Mouse (Mus musculus): ENCODE measurements around the gene D17Wsu92e. TPM values are rescaled to one million over a fixed set of nuclear protein-coding genes. Genes with fewer than 3 reads are reported as not detected.

Gene D17Wsu92e
- total RNA-seq, 1 experiment = 68.4 TPM

- in situ Hi-C loops (cut with MboI; ENCODE audit: low sequenced_read_pairs in 2 of 2, unreplicated experiment in 2 of 2) = no loop called here
- no peak overlapping the region for H3K9ac ChIP-seq (ENCODE audit: insufficient read depth, low read depth, low read length, poor library complexity, severe bottlenecking)
- no peaks in the 10 kb centered on the region for H3K9me3 ChIP-seq (ENCODE audit: control insufficient read depth, insufficient read depth, low read depth, low read length)
- no peak overlapping the region for H3K27ac ChIP-seq (ENCODE audit: insufficient read depth, low read depth, low read length, poor library complexity, severe bottlenecking)
- no peak for DNase-seq (ENCODE audit: low read depth, low spot score)
- no peak for TF ChIP-seq MAFK (IDR thresholded peaks at IDR 0.05; ENCODE audit: insufficient read depth, low read depth, low read length)
- TF ChIP-seq HCFC1 (IDR thresholded peaks at IDR 0.05; ENCODE audit: borderline replicate concordance, insufficient read depth, low read length) = no peak
- no peak for TF ChIP-seq CHD2 (IDR thresholded peaks at IDR 0.05; ENCODE audit: low read depth, low read length)
- no peak for TF ChIP-seq ZC3H11A (IDR thresholded peaks at IDR 0.05; ENCODE audit: borderline replicate concordance, low read depth, low read length)
- no peak for TF ChIP-seq ZNF384 (IDR thresholded peaks at IDR 0.05; ENCODE audit: low read depth, low read length)
- no peaks in the 10 kb centered on the region for H3K36me3 ChIP-seq (ENCODE audit: control insufficient read depth, insufficient read depth, low read length, poor library complexity, severe bottlenecking)
- peak overlapping the region in 1 of 2 experiments; percentile 42; a peak in 2 of 4 replicates for H3K4me3 ChIP-seq (ENCODE audit: insufficient read depth in 1 of 2, low read depth in 1 of 2, low read length in 2 of 2, poor library complexity in 1 of 2, severe bottlenecking in 1 of 2)
- H3K4me1 ChIP-seq (ENCODE audit: control insufficient read depth in 2 of 2, insufficient read depth in 2 of 2, low read length in 2 of 2, poor library complexity in 1 of 2) = peaks cover 4 to 30% of the 10 kb centered on the region in 2 experiments; a peak in 3 of 4 replicates
Observed at GRCm38 (mm10) chr17:27705661-27706060, 114.8 kb downstream of the D17Wsu92e start.

GRCm38 (mm10) chr17:27703961-27704621 lies 116.4 kb downstream of the D17Wsu92e start:
- H3K4me1 ChIP-seq (ENCODE audit: control insufficient read depth in 2 of 2, insufficient read depth in 2 of 2, low read length in 2 of 2, poor library complexity in 1 of 2) = peaks cover 4 to 30% of the 10 kb centered on the region in 2 experiments; a peak in 3 of 4 replicates
- TF ChIP-seq HCFC1 (IDR thresholded peaks at IDR 0.05; ENCODE audit: borderline replicate concordance, insufficient read depth, low read length) (no peak), MAFK (IDR thresholded peaks at IDR 0.05; ENCODE audit: insufficient read depth, low read depth, low read length) (peak; percentile 80), ZC3H11A (IDR thresholded peaks at IDR 0.05; ENCODE audit: borderline replicate concordance, low read depth, low read length) (no peak), CHD2 (IDR thresholded peaks at IDR 0.05; ENCODE audit: low read depth, low read length) (peak; percentile 81)
- peak; percentile 96 for DNase-seq (ENCODE audit: low read depth, low spot score)
- H3K27ac ChIP-seq (ENCODE audit: insufficient read depth, low read depth, low read length, poor library complexity, severe bottlenecking) = peak overlapping the region; percentile 37; the same call in 1 of the 2 replicates
- in situ Hi-C loops (cut with MboI; ENCODE audit: low sequenced_read_pairs in 2 of 2, unreplicated experiment in 2 of 2) = no loop called here
- H3K9ac ChIP-seq (ENCODE audit: insufficient read depth, low read depth, low read length, poor library complexity, severe bottlenecking) = no peak overlapping the region
- 0 out of 4 replicates have a peak overlapping the region, but pooled peaks of 1 of the 2 experiments have one; percentile 37 for H3K4me3 ChIP-seq (ENCODE audit: insufficient read depth in 1 of 2, low read depth in 1 of 2, low read length in 2 of 2, poor library complexity in 1 of 2, severe bottlenecking in 1 of 2)
- no peaks in the 10 kb centered on the region for H3K36me3 ChIP-seq (ENCODE audit: control insufficient read depth, insufficient read depth, low read length, poor library complexity, severe bottlenecking)
- no peaks in the 10 kb centered on the region for H3K9me3 ChIP-seq (ENCODE audit: control insufficient read depth, insufficient read depth, low read depth, low read length)

GRCm38 (mm10) chr17:27702518-27702917 lies 117.9 kb downstream of the D17Wsu92e start:
- Histone ChIP-seq H3K27ac (ENCODE audit: insufficient read depth, low read depth, low read length, poor library complexity, severe bottlenecking) (no peak overlapping the region), H3K9me3 (ENCODE audit: control insufficient read depth, insufficient read depth, low read depth, low read length) (0 out of 2 replicates have a peak, but pooled peaks cover 1% of the 10 kb centered on the region), H3K4me1 (ENCODE audit: control insufficient read depth in 2 of 2, insufficient read depth in 2 of 2, low read length in 2 of 2, poor library complexity in 1 of 2) (peaks cover 4 to 21% of the 10 kb centered on the region in 2 experiments; a peak in 3 of 4 replicates), H3K4me3 (ENCODE audit: insufficient read depth in 1 of 2, low read depth in 1 of 2, low read length in 2 of 2, poor library complexity in 1 of 2, severe bottlenecking in 1 of 2) (peak overlapping the region; percentile 49 to 65), H3K9ac (ENCODE audit: insufficient read depth, low read depth, low read length, poor library complexity, severe bottlenecking) (peak overlapping the region; percentile 27; the same call in 1 of the 2 replicates), H3K36me3 (ENCODE audit: control insufficient read depth, insufficient read depth, low read length, poor library complexity, severe bottlenecking) (no peaks in the 10 kb centered on the region)
- TF ChIP-seq CHD2 (IDR thresholded peaks at IDR 0.05; ENCODE audit: low read depth, low read length) (no peak), ZNF384 (IDR thresholded peaks at IDR 0.05; ENCODE audit: low read depth, low read length) (no peak), MAFK (IDR thresholded peaks at IDR 0.05; ENCODE audit: insufficient read depth, low read depth, low read length) (no peak), ZC3H11A (IDR thresholded peaks at IDR 0.05; ENCODE audit: borderline replicate concordance, low read depth, low read length) (no peak), HCFC1 (IDR thresholded peaks at IDR 0.05; ENCODE audit: borderline replicate concordance, insufficient read depth, low read length) (no peak)
- DNase-seq (ENCODE audit: low read depth, low spot score) = no peak
- in situ Hi-C loops (cut with MboI; ENCODE audit: low sequenced_read_pairs in 2 of 2, unreplicated experiment in 2 of 2) = no loop called here

GRCm38 (mm10) chr17:27701856-27702255 lies 118.6 kb downstream of the D17Wsu92e start:
- Histone ChIP-seq H3K36me3 (ENCODE audit: control insufficient read depth, insufficient read depth, low read length, poor library complexity, severe bottlenecking) (no peaks in the 10 kb centered on the region), H3K9ac (ENCODE audit: insufficient read depth, low read depth, low read length, poor library complexity, severe bottlenecking) (no peak overlapping the region; the same call in 1 of the 2 replicates), H3K4me1 (ENCODE audit: control insufficient read depth in 2 of 2, insufficient read depth in 2 of 2, low read length in 2 of 2, poor library complexity in 1 of 2) (peaks cover 4 to 17% of the 10 kb centered on the region in 2 experiments; a peak in 3 of 4 replicates), H3K27ac (ENCODE audit: insufficient read depth, low read depth, low read length, poor library complexity, severe bottlenecking) (no peak overlapping the region), H3K4me3 (ENCODE audit: insufficient read depth in 1 of 2, low read depth in 1 of 2, low read length in 2 of 2, poor library complexity in 1 of 2, severe bottlenecking in 1 of 2) (no peak overlapping the region), H3K9me3 (ENCODE audit: control insufficient read depth, insufficient read depth, low read depth, low read length) (0 out of 2 replicates have a peak, but pooled peaks cover 2% of the 10 kb centered on the region)
- TF ChIP-seq ZC3H11A (IDR thresholded peaks at IDR 0.05; ENCODE audit: borderline replicate concordance, low read depth, low read length) (no peak), HCFC1 (IDR thresholded peaks at IDR 0.05; ENCODE audit: borderline replicate concordance, insufficient read depth, low read length) (no peak), MAFK (IDR thresholded peaks at IDR 0.05; ENCODE audit: insufficient read depth, low read depth, low read length) (no peak), CHD2 (IDR thresholded peaks at IDR 0.05; ENCODE audit: low read depth, low read length) (no peak), ZNF384 (IDR thresholded peaks at IDR 0.05; ENCODE audit: low read depth, low read length) (no peak)
- no peak for DNase-seq (ENCODE audit: low read depth, low spot score)
- in situ Hi-C loops (cut with MboI; ENCODE audit: low sequenced_read_pairs in 2 of 2, unreplicated experiment in 2 of 2) = no loop called here

Other genes with a start within 250 kb of the D17Wsu92e start
- 79.9 and 97.9 TPM in 2 replicates for gene Nudt3, start 197.2 kb downstream of the D17Wsu92e start, total RNA-seq (2012; rRNA removed)
- gene RPS10-NUDT3, start 185.4 kb downstream of the D17Wsu92e start, total RNA-seq (2012; rRNA removed) = not detected in 2 replicates
- gene Rps10, start 184.0 kb downstream of the D17Wsu92e start, total RNA-seq (2012; rRNA removed) = 1,842 and 2,049 TPM in 2 replicates
- gene Pacsin1, start 165.1 kb downstream of the D17Wsu92e start, total RNA-seq (2012; rRNA removed) = 7.9 and 8.8 TPM in 2 replicates
- gene Spdef, start 91.7 kb downstream of the D17Wsu92e start, total RNA-seq (2012; rRNA removed) = 0.53 TPM in 1 of 2 replicates, not detected in the other
- gene Snrpc, start 17.5 kb upstream of the D17Wsu92e start, total RNA-seq (2012; rRNA removed) = 120 and 185 TPM in 2 replicates
- gene Uhrf1bp1, start 35.8 kb upstream of the D17Wsu92e start, total RNA-seq (2012; rRNA removed) = 16.5 and 21.4 TPM in 2 replicates
- 20.9 and 24.7 TPM in 2 replicates for gene Anks1, start 88.7 kb upstream of the D17Wsu92e start, total RNA-seq (2012; rRNA removed)
- gene Taf11, start 89.2 kb upstream of the D17Wsu92e start, total RNA-seq (2012; rRNA removed) = 25.5 and 35.8 TPM in 2 replicates

All from ES-E14 (cell line).